Mouse (Mus musculus) gastrocnemius, adult 8-10 months (tissue): ENCODE results near the gene G6pc2. TPM values are rescaled to one million over a fixed set of nuclear protein-coding genes. Genes with fewer than 3 reads are reported as not detected.

Experiments
- DNase-seq, 2 experiments: peaks; one replicate each; pipeline ENCODE4 v3.0.0; 2022; ENCODE audit warnings: low spot score in 2 of 2
- total RNA-seq, 4 experiments: library from RNA; stranded (reverse); gene quantifications; 2 replicates each; pipeline ENCODE4 v1.2.4; 2022

G6pc2 gene
- not detected for total RNA-seq

- no peak for DNase-seq
These were observed at the start of gene G6pc2 for GRCm38 (mm10) chr2:69210773-69211172. Gene G6pc2 (plus strand): TSS chr2:69211073.

DNA sequence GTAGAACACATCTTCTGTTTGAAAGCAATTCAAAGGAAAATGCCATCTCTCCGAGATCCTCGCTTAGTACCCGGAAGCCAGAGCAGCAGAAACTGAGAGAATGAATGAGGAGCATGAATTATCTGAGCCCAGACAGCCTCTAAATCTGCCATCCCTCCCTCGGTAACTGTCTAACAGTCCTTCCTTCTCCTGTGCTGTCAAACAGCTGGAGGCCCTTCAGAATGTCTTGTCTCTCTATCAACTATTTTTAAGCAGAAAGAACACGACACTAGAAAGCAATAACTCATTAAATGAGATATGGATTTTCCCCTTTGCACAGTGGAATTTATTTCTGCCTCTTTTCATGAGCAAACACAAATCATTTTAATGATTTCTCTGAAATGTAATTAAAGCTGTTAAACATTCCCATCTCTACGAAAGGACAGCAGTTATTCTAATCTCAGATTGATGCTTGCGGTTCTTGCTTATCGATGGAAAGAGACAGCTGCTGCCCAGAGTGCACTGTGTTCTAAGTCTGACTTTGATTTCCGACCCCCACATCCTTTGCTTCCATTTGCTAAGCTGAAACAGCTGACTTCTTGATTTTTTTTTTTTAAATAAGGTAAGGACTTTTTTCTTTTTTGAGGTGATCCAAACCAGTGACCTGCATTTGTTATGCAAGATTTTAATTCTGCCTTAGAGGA is 40.3 kb upstream of the G6pc2 start:
- DNase-seq = no peak

GRCm38 (mm10) chr2:69175296-69175695 is 35.6 kb upstream of the G6pc2 start:
- no peak for DNase-seq

DNA sequence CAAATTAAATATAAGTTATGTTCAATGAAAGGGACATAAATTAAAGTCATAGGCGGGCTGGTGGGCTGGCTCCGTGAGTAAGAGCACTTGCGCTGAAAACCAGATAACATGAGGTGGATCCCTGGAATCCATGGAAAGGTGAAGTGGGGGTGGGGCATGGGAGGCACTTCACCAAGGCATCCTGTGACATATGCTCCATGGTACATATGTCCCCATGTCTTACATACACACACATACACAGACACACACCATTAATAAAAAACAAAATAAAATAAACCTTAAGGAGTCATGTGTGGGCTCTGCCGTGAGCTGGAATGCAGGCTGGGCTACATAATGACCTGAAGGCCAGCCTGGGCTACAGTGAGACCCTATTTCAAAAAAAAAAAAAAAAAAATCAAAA is 31.2 kb upstream of the G6pc2 start:
- DNase-seq = no peak

- DNase-seq = no peak
These were observed 22.9 kb upstream of the G6pc2 start for GRCm38 (mm10) chr2:69187990-69188389.

DNA sequence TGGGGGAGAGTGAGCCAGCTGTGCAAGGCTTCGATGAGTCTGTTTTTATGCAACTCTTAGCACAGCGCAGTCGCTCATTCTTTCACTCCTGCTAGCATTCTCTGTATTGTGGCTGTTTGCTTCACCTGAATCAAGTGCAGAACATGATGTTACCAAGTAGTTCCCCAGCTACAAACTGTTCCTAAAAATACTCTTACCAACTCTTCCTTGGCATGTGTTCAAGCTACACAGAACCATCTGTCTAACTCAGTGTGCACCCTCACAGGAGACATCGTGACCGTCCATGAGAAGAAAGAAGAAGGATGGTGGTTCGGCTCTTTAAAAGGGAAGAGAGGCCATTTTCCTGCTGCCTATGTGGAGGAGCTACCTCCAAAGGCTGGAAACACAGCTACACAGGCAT is 22.1 kb upstream of the G6pc2 start:
- DNase-seq = no peak

GRCm38 (mm10) chr2:69189222-69189621 is 21.7 kb upstream of the G6pc2 start:
- no peak for DNase-seq

- no peak for DNase-seq
These were observed 19.8 kb upstream of the G6pc2 start for GRCm38 (mm10) chr2:69191059-69191458.

GRCm38 (mm10) chr2:69193555-69193954 is 17.3 kb upstream of the G6pc2 start:
- DNase-seq = no peak

GRCm38 (mm10) chr2:69205185-69205584 is 5.7 kb upstream of the G6pc2 start:
- no peak for DNase-seq

GRCm38 (mm10) chr2:69205791-69206351 is 5.0 kb upstream of the G6pc2 start, which contains the start of gene Spc25:
Gene Spc25 (minus strand): TSS chr2:69206194.
- peak; percentile 80 to 84 for DNase-seq

GRCm38 (mm10) chr2:69206523-69206922 is 4.3 kb upstream of the G6pc2 start:
- no peak for DNase-seq

DNA sequence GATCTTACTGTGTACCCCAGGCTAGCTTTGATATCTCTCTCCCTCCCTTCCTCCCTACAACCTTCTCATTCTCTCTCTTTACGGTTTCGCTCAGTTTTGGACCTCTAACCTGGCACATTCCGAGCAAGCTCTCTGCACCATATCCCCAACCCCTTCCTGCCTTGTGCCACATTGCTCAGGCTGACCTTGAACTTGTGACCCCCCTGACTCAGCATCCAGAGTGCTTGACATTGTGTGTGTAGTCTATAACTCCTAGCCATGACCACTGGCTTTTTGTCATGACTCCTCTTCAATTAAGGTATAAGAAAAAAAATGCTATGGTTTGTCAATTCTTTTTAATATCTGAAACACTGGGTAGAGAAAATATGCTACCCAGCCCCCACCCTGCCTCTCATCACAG is 1.2 kb upstream of the G6pc2 start:
- no peak for DNase-seq

DNA sequence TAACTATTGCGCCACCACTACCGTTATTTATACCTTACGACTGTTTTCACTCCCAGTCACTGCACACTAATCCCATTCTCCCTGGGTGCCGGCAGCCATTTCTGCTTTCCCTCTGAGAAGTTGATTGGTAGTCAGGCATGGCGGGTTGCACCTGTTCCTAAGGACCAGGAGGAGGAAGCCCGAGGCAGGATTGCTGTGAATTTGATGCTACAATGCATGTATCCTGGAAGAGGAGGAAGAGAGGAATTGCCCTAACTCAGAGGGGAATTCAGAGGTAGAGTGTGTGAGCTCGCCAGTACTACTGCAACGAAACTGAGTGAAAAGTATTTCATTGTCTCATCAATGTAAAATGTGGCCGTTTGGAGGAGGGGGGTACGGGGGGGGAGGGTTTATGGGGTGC is 1.8 kb downstream of the G6pc2 start:
- no peak for DNase-seq

DNA sequence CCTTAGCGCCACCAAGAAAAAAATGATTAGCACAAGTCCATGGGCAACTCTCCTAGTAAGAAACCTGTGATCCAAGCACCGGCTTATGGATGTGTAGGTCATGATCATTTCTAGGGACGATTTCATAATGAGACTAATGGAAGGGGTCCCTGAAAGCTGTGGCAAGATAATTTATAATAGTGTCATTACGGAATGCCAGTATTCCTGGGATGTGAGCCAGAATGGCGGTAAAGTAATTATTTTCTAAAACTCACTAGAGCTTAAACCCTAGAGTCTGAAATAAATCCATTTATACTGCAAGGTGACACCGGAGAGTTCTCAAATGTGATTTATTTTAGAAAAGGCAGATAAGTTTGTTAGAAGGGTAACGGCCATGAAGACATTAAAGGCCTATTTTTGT is 4.4 kb downstream of the G6pc2 start:
- DNase-seq = no peak

DNA sequence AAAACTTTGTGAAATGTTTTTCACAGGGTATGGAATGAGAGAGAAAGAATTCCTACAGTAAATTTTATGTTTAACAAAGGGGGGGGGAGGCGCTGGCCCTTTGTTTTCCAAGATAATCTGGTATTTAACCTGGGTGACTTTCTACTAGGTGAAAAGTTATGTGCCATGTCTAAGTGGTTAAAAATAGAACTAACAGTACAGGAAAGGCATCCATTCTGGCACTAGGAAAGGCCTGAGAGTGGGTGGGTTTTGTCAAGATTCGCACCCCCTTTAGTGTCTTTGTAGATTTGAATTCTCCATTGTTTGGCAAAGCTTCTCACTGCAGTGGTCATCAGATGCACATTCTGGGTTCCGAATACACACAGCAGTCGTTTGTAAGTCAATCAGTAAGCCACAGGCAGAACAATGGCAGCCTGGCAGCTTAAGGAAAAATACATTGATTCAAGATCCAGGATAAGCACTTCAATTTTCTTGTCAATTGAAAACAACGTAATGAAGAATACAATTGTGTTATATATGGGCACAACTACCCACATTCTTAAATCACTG is 11.1 kb downstream of the G6pc2 start:
- no peak for DNase-seq

GRCm38 (mm10) chr2:69222815-69223214 is 11.9 kb downstream of the G6pc2 start:
- no peak for DNase-seq

DNA sequence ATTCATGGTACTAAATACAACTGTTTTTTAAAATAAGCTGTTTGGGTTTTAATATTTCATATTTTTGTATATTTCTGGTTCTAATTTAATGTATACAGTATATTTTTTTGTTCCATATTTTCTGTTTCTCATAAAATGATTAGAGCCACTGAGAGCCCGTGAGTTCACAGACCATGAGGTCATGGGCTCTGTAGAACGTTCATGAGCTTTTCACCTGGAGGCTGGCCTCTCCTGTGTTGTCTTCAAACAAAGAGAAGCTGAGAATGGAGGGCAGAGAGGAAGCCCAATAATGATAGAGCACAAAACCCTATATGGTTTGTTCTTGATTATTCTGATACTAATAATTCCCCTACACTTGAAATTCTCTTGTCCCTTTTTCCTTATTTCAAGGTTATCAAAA is 13.9 kb downstream of the G6pc2 start:
- DNase-seq = no peak

- no peak for DNase-seq
These were observed 16.0 kb downstream of the G6pc2 start for GRCm38 (mm10) chr2:69226876-69227275.

- DNase-seq = no peak
These were observed 17.8 kb downstream of the G6pc2 start for GRCm38 (mm10) chr2:69228635-69229034.

GRCm38 (mm10) chr2:69230137-69230536 is 19.3 kb downstream of the G6pc2 start:
- no peak for DNase-seq

GRCm38 (mm10) chr2:69232101-69232500 is 21.2 kb downstream of the G6pc2 start:
- DNase-seq = no peak
